Mouse (Mus musculus): ENCODE data around the gene Cenpx. TPM values are rescaled to one million over a fixed set of nuclear protein-coding genes. Genes with fewer than 3 reads are reported as not detected.

The Cenpx gene
- polyA plus RNA-seq, 1 experiment from 2014 or later, result 154 TPM

GRCm38 (mm10) chr11:120672687-120673593, 40.6 kb downstream of the Cenpx start, which contains the start of gene Aspscr1:
Aspscr1 (plus strand) TSS chr11:120672973.
- H3K4me1 ChIP-seq, result peaks cover 13% of the 10 kb centered on the region
- peak within 1 kb of the TSS; percentile 87 for H3K4me2 ChIP-seq
- H3K9ac ChIP-seq, result peak within 1 kb of the TSS; percentile 85
- peak within 1 kb of the TSS; percentile 91 for H3K27ac ChIP-seq
- H3K36me3 ChIP-seq, result peaks cover 18% of the 10 kb centered on the region
- peak; percentile 94 for ATAC-seq (ENCODE audit: insufficient number of reproducible peaks, insufficient read depth, low FRiP score, low TSS enrichment, low read depth)
- WGBS, result under 1% methylated on average over 79 of the region's 83 CpGs
- H3K9me3 ChIP-seq, result no peaks in the 10 kb centered on the region
- H3K27me3 ChIP-seq, result no peaks in the 10 kb centered on the region
- H3K4me3 ChIP-seq, result peak within 1 kb of the TSS; percentile 74

- H3K27me3 ChIP-seq, result peaks cover 35% of the 10 kb centered on the region
- peak overlapping the region; percentile 51 for H3K9ac ChIP-seq
- H3K4me3 ChIP-seq, result 0 out of 2 replicates have a peak overlapping the region, but pooled peaks have one; percentile 7
- ATAC-seq (ENCODE audit: insufficient number of reproducible peaks, insufficient read depth, low FRiP score, low TSS enrichment, low read depth), result no peak
- peak overlapping the region; percentile 24; the same call in 1 of the 2 replicates for H3K4me2 ChIP-seq
- 1% methylated on average over 3 of the region's 3 CpGs for WGBS
- peaks cover 9% of the 10 kb centered on the region for H3K4me1 ChIP-seq
- no peaks in the 10 kb centered on the region for H3K36me3 ChIP-seq
- H3K9me3 ChIP-seq, result no peaks in the 10 kb centered on the region
- H3K27ac ChIP-seq, result no peak overlapping the region
Measured at GRCm38 (mm10) chr11:120666617-120667016, 46.9 kb downstream of the Cenpx start.

GRCm38 (mm10) chr11:120665406-120665805, 48.1 kb downstream of the Cenpx start:
- H3K4me3 ChIP-seq, result no peak overlapping the region
- no peak overlapping the region for H3K4me2 ChIP-seq
- H3K4me1 ChIP-seq, result peaks cover 15% of the 10 kb centered on the region
- no peaks in the 10 kb centered on the region for H3K9me3 ChIP-seq
- peaks cover 47% of the 10 kb centered on the region for H3K27me3 ChIP-seq
- no peaks in the 10 kb centered on the region for H3K36me3 ChIP-seq
- ATAC-seq (ENCODE audit: insufficient number of reproducible peaks, insufficient read depth, low FRiP score, low TSS enrichment, low read depth), result no peak
- WGBS, result 58% methylated on average over 3 of the region's 3 CpGs
- H3K27ac ChIP-seq, result no peak overlapping the region
- H3K9ac ChIP-seq, result no peak overlapping the region

GRCm38 (mm10) chr11:120663714-120664113, 49.8 kb downstream of the Cenpx start:
- no peak for ATAC-seq (ENCODE audit: insufficient number of reproducible peaks, insufficient read depth, low FRiP score, low TSS enrichment, low read depth)
- H3K9me3 ChIP-seq, result no peaks in the 10 kb centered on the region
- peaks cover 64% of the 10 kb centered on the region for H3K27me3 ChIP-seq
- H3K9ac ChIP-seq, result no peak overlapping the region
- peaks cover 32% of the 10 kb centered on the region for H3K4me1 ChIP-seq
- H3K27ac ChIP-seq, result no peak overlapping the region
- H3K36me3 ChIP-seq, result no peaks in the 10 kb centered on the region
- no peak overlapping the region for H3K4me3 ChIP-seq
- WGBS, result 81% methylated on average over 5 of the region's 5 CpGs
- no peak overlapping the region for H3K4me2 ChIP-seq

- no peak overlapping the region for H3K4me2 ChIP-seq
- H3K9me3 ChIP-seq, result no peaks in the 10 kb centered on the region
- H3K36me3 ChIP-seq, result no peaks in the 10 kb centered on the region
- peaks cover 74% of the 10 kb centered on the region for H3K27me3 ChIP-seq
- no peak overlapping the region for H3K4me3 ChIP-seq
- 68% methylated on average over 6 of the region's 6 CpGs for WGBS
- peaks cover 32% of the 10 kb centered on the region for H3K4me1 ChIP-seq
- H3K9ac ChIP-seq, result no peak overlapping the region
- H3K27ac ChIP-seq, result no peak overlapping the region
- no peak for ATAC-seq (ENCODE audit: insufficient number of reproducible peaks, insufficient read depth, low FRiP score, low TSS enrichment, low read depth)
Measured at GRCm38 (mm10) chr11:120662759-120663158, 50.8 kb downstream of the Cenpx start.

GRCm38 (mm10) chr11:120661076-120661460, 52.5 kb downstream of the Cenpx start, which contains the start of gene Notum:
Notum (minus strand) TSS chr11:120661175.
- Histone ChIP-seq H3K4me2 (peak within 1 kb of the TSS; percentile 78), H3K4me1 (peaks cover 23% of the 10 kb centered on the region), H3K9me3 (no peaks in the 10 kb centered on the region), H3K27me3 (peaks cover 90% of the 10 kb centered on the region), H3K36me3 (no peaks in the 10 kb centered on the region), H3K9ac (peak within 1 kb of the TSS; percentile 67), H3K27ac (0 out of 2 replicates have a peak within 1 kb of the TSS, but pooled peaks have one; percentile 4), H3K4me3 (peak within 1 kb of the TSS; percentile 51)
- ATAC-seq (ENCODE audit: insufficient number of reproducible peaks, insufficient read depth, low FRiP score, low TSS enrichment, low read depth), result no peak
- WGBS, result 2% methylated on average over 35 of the region's 35 CpGs

Other genes with a start within 250 kb of the Cenpx start
- gene Arl16, start 246.1 kb downstream of the Cenpx start, polyA plus RNA-seq (2015; fragmentation: Nextera tagmentation; extraction: Ambion mirVana), result 59.6 and 63.6 TPM in 2 replicates
- gene Mrpl12, start 229.1 kb downstream of the Cenpx start, polyA plus RNA-seq (2015; fragmentation: Nextera tagmentation; extraction: Ambion mirVana), result 134 and 138 TPM in 2 replicates
- 50.1 and 54.3 TPM in 2 replicates for gene Slc25a10, start 221.9 kb downstream of the Cenpx start, polyA plus RNA-seq (2015; fragmentation: Nextera tagmentation; extraction: Ambion mirVana)
- gene Gcgr, start 183.0 kb downstream of the Cenpx start, polyA plus RNA-seq (2015; fragmentation: Nextera tagmentation; extraction: Ambion mirVana), result 1.3 and 1.7 TPM in 2 replicates
- gene Mcrip1, start 164.0 kb downstream of the Cenpx start, polyA plus RNA-seq (2015; fragmentation: Nextera tagmentation; extraction: Ambion mirVana), result 219 and 247 TPM in 2 replicates
- gene Ppp1r27, start 162.6 kb downstream of the Cenpx start, polyA plus RNA-seq (2015; fragmentation: Nextera tagmentation; extraction: Ambion mirVana), result not detected in 2 replicates
- gene P4hb, start 140.5 kb downstream of the Cenpx start, polyA plus RNA-seq (2015; fragmentation: Nextera tagmentation; extraction: Ambion mirVana), result 684 and 710 TPM in 2 replicates
- gene Arhgdia, start 132.1 kb downstream of the Cenpx start, polyA plus RNA-seq (2015; fragmentation: Nextera tagmentation; extraction: Ambion mirVana), result 535 and 580 TPM in 2 replicates
- 492 and 529 TPM in 2 replicates for gene Alyref, start 115.4 kb downstream of the Cenpx start, polyA plus RNA-seq (2015; fragmentation: Nextera tagmentation; extraction: Ambion mirVana)
- 219 and 222 TPM in 2 replicates for gene Anapc11, start 115.3 kb downstream of the Cenpx start, polyA plus RNA-seq (2015; fragmentation: Nextera tagmentation; extraction: Ambion mirVana)
- gene Npb, start 105.3 kb downstream of the Cenpx start, polyA plus RNA-seq (2015; fragmentation: Nextera tagmentation; extraction: Ambion mirVana), result 0.98 and 1.7 TPM in 2 replicates
- gene Pcyt2, start 95.8 kb downstream of the Cenpx start, polyA plus RNA-seq (2015; fragmentation: Nextera tagmentation; extraction: Ambion mirVana), result 150 and 152 TPM in 2 replicates
- gene Sirt7, start 88.5 kb downstream of the Cenpx start, polyA plus RNA-seq (2015; fragmentation: Nextera tagmentation; extraction: Ambion mirVana), result 26.6 and 30.0 TPM in 2 replicates
- 22.0 and 30.0 TPM in 2 replicates for gene Mafg, start 80.1 kb downstream of the Cenpx start, polyA plus RNA-seq (2015; fragmentation: Nextera tagmentation; extraction: Ambion mirVana)
- 27.7 and 34.9 TPM in 2 replicates for gene Pycr1, start 70.0 kb downstream of the Cenpx start, polyA plus RNA-seq (2015; fragmentation: Nextera tagmentation; extraction: Ambion mirVana)
- not detected in 2 replicates for gene Myadml2, start 65.6 kb downstream of the Cenpx start, polyA plus RNA-seq (2015; fragmentation: Nextera tagmentation; extraction: Ambion mirVana)
- 4.3 and 7.2 TPM in 2 replicates for gene Notum, start 52.6 kb downstream of the Cenpx start, polyA plus RNA-seq (2015; fragmentation: Nextera tagmentation; extraction: Ambion mirVana)
- gene Aspscr1, start 40.8 kb downstream of the Cenpx start, polyA plus RNA-seq (2015; fragmentation: Nextera tagmentation; extraction: Ambion mirVana), result 109 and 123 TPM in 2 replicates
- gene Lrrc45, start 187 bp upstream of the Cenpx start, polyA plus RNA-seq (2015; fragmentation: Nextera tagmentation; extraction: Ambion mirVana), result 71.0 and 77.8 TPM in 2 replicates
- 66.0 and 72.6 TPM in 2 replicates for gene Rac3, start 7.7 kb upstream of the Cenpx start, polyA plus RNA-seq (2015; fragmentation: Nextera tagmentation; extraction: Ambion mirVana)
- 17.9 and 18.3 TPM in 2 replicates for gene Dcxr, start 13.5 kb upstream of the Cenpx start, polyA plus RNA-seq (2015; fragmentation: Nextera tagmentation; extraction: Ambion mirVana)
- 27.1 and 32.3 TPM in 2 replicates for gene Cbr2, start 18.4 kb upstream of the Cenpx start, polyA plus RNA-seq (2015; fragmentation: Nextera tagmentation; extraction: Ambion mirVana)
- gene Hmga1b, start 49.1 kb upstream of the Cenpx start, polyA plus RNA-seq (2015; fragmentation: Nextera tagmentation; extraction: Ambion mirVana), result 4.3 and 9.4 TPM in 2 replicates
- gene Rfng, start 70.5 kb upstream of the Cenpx start, polyA plus RNA-seq (2015; fragmentation: Nextera tagmentation; extraction: Ambion mirVana), result 52.2 and 52.4 TPM in 2 replicates
- 223 and 233 TPM in 2 replicates for gene Gps1, start 70.5 kb upstream of the Cenpx start, polyA plus RNA-seq (2015; fragmentation: Nextera tagmentation; extraction: Ambion mirVana)
- gene Dus1l, start 82.7 kb upstream of the Cenpx start, polyA plus RNA-seq (2015; fragmentation: Nextera tagmentation; extraction: Ambion mirVana), result 53.7 and 61.0 TPM in 2 replicates
- 49.3 and 52.2 TPM in 2 replicates for gene Fasn, start 110.8 kb upstream of the Cenpx start, polyA plus RNA-seq (2015; fragmentation: Nextera tagmentation; extraction: Ambion mirVana)
- 6.1 and 6.8 TPM in 2 replicates for gene Ccdc57, start 219.1 kb upstream of the Cenpx start, polyA plus RNA-seq (2015; fragmentation: Nextera tagmentation; extraction: Ambion mirVana)
- 56.4 and 63.4 TPM in 2 replicates for gene Slc16a3, start 234.7 kb upstream of the Cenpx start, polyA plus RNA-seq (2015; fragmentation: Nextera tagmentation; extraction: Ambion mirVana)